Mouse (Mus musculus): ENCODE measurements around the gene Gm17364. TPM values are rescaled to one million over a fixed set of nuclear protein-coding genes. Genes with fewer than 3 reads are reported as not detected.
"Not testable (repeated sequence)": the region's sequence is repeated elsewhere in the genome, so short reads cannot be mapped to it uniquely, and the experiment has no call there.

Gm17364 gene
- total RNA-seq, 1 experiment from 2014 or later: not detected

DNA sequence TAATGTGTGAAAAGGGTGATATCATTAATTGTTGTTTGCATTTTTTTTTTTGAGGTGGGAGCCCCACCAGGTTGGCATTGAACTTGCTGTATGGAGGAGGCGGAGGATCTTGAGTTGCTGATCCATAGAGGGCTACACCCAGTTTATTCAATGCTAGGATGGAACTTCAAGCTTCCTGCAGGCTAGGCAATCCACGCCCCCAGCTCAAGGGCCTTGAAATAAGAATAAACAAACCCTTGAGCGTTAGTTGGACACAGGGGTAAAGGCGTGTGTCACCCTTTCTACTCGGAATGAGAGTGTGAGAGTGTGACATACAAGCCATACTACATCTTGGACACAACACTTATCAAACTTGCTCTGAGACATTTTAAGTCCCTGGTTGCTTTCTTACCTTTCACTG lies 22.1 kb downstream of the Gm17364 start:
- DNase-seq: no peak

DNA sequence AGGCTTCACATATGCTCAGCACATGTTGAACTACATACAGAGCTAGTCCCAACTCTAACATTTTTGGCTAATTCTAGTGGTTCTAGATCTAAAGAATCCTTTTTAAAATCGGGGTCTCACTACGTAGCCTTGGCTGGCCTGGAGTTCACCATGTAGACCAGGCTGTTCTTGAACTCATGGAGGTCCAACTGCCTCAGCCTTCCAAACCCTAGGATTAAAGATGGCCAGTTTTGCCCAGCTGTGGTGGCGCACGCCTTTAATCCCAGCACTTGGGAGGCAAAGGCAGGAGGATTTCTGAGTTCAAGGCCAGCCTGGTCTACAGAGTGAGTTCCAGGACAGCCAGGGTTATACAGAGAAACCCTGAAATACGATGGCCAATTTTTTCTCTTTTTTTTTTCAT lies 22.5 kb downstream of the Gm17364 start:
- DNase-seq: not testable (repeated sequence)

DNA sequence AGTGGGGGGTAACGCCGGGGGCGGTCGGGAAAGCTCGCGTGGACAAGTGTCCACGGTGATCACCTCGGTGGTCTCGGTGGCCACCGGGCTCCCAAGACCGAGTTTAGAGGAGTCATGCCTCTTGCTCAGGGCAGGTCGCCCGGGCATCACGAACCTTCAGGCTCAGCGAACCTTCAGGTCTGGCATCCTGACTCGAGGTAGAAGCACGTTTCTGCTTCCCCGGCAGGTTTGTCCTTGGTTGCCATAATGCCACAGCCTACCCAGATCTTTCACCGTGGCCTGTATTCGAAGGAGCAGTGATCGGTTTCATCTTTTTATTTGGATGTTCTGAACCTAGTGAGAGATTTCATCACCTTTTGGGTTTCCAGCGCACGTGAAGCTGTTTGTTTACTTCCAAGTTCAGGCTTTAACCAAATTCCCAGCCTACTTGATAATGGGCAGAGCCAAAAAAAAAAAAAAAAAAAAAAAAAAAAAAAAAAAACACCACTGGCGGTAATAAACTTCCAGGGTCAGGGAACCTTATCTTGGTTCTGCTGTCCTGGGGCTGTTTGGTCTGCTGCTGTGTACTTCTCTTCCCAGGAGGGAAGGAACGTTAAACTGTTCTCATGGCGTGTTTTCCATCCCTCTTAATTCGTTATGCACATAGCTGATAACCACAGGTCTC lies 23.3 kb downstream of the Gm17364 start:
- no peak for DNase-seq

DNA sequence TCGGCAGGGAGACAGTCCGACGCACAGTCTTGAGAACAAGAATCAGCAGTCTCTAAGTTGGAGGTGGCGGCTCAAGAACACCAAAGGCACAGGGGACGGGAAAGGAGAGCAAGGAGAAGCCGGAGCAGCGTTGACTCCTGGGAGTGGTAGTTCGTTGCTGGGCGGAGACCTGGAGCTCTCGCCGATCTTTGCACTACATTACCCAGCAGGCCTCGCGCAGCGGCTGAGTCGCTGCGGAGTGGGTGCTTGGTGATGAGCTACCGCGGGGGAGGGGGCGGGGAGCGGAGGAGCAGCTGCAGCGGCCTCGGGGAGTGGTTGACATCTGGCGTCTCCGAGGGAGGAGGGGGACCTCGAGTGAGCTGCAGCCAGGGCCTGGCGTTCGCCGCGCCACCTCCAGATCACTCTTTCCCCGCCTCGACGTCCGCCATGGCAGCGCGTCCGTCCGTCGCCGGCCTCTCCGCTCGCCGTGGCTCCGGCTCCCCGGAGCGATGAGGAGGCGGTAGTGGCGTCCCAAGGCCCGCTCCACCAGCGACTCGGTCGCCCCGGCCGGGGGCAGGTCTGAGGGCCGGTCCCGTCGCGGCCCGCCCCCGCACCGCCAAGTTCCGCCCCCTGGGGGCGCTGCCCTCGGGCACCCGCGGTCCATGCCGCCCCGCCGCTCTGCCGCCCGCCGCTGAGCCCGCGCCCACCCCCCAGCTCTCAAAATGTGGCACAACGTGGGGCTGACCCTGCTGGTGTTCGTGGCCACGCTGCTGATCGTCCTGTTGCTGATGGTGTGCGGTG lies 24.0 kb downstream of the Gm17364 start, which contains the start of gene Smim13:
Gene Smim13, plus strand, starts transcription at position 307 of the 780 bp plus-strand sequence.
- peak; percentile 96 for DNase-seq

DNA sequence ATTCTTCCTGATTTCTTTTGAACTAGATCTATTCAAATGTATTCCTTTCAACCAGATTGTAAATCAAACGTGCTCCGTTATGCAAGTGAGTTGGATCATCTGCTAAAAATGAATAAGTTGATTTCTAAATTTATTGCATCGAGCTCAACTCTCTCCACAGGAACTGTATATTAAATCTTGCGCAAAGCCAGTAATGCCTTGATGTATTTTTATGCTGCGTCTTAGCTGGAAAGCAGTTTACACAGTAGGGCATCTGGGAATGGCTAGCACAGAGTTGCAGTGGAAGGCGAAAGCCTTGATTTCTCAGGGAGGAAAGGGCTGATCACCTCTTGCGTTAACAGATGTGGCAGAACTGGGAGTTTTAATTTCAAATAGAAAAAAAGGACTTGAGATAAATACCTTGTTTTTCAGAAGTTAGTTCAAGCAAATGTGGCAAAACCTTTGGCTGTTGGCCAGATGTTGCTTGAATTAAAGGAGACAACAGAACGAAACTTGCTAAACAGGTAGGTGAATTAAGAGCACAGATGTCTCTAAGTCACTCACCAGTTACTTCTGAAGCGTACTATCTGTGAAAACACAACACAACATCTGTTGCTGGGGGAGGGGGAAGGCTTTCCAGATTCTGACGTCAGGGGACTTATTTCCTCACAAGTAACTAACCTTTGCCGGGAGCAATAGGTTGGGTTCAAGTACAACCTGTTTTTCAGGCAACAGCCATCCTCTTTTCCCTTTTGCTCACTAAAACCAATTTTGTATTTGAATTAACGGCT lies 24.8 kb downstream of the Gm17364 start:
- DNase-seq: peak; percentile 43

DNA sequence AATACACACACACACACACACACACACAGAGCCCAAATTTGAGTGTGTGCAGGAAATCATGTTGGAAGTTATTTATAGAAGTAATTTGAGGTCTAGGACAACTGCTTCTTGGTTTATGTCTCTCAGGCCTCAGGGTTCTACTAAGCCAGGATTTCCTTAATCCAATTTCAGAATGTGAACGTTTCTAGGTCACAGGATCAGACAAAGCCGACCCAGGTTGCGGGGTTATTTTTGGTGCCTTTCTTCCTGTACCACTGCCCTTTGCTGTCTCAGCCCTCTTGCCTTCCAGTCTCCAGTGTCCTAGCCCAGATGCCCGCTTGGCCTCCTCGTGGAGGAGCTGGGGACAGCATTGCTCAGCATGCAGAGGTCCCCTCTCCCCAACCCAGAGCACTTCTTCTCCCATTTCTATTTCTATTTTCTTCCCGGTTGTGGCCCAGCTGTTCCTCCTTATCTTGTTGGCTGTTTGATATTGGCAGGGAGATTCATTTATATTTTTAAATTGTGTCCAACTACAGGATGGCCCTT lies 29.4 kb downstream of the Gm17364 start:
- peak; percentile 10 for DNase-seq

DNA sequence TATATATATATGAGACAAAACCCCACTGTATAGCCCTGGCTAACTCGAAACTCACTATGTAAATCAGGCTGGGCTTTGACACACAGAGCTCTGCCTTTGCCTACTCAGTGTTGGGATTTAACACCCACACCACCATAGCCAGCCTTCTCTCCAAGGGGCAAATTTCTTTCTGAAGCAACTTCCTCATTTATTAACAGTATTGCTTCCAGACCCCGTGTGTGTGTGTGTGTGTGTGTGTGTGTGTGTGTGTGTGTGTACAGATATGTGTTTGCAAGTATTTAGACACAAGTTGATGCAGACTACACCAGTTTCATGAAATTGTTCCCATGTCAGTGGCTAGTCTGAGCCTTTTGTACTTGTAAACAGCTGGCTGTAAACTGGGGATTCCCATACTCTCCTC lies 32.2 kb downstream of the Gm17364 start:
- no peak for DNase-seq

DNA sequence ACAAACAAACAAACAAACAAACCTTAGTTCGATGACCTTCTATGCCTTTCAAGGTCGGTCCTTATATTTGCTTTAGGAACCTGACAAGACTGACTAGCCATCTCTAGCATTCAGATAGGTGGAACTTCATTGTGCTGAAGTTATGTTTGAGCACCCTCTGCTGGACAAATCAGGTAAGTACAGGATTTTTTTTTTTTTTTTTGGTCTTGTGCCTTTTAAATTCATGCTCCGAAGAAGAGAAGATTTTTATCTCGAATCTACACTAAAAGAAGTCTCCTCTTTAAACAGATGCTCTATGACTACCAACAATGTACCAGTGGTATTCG lies 35.0 kb downstream of the Gm17364 start:
- peak; percentile 14 for DNase-seq

DNA sequence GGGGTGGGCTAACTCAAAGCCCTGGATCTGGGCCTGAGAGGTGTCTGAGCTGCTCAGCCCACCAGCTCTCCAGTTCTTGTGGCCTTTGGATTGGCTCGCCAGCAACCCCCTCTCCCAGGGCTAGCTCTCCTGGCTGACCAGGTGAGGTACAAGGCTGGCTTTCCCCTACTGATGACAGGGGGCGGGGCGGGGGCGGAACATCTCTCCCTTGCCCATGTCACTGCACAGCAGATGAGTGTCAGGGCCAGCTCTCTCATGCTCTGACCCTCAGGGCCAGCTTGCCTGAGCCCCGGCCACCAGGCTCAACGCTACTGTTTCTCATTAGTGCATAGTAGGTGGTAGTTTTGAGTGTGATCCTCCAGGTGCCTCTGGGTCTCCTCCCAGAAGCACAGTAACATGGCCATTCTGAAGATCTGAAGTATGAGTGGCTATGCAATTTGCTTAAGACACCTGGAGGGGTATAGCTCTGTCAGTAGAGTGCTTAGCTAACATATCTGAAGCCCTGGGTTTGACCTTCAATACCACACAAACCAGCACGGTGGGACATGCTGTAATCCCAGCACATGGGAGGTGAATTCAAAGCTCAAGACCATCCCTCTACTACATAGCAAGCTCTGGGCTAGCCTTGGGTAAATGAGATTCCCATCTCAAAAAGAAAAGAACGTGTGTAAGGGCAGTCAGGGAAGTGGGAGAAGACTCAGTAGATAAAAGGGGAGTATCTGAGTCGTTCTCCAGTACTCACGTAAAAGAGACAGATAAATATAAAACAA lies 35.6 kb downstream of the Gm17364 start:
- DNase-seq: no peak

DNA sequence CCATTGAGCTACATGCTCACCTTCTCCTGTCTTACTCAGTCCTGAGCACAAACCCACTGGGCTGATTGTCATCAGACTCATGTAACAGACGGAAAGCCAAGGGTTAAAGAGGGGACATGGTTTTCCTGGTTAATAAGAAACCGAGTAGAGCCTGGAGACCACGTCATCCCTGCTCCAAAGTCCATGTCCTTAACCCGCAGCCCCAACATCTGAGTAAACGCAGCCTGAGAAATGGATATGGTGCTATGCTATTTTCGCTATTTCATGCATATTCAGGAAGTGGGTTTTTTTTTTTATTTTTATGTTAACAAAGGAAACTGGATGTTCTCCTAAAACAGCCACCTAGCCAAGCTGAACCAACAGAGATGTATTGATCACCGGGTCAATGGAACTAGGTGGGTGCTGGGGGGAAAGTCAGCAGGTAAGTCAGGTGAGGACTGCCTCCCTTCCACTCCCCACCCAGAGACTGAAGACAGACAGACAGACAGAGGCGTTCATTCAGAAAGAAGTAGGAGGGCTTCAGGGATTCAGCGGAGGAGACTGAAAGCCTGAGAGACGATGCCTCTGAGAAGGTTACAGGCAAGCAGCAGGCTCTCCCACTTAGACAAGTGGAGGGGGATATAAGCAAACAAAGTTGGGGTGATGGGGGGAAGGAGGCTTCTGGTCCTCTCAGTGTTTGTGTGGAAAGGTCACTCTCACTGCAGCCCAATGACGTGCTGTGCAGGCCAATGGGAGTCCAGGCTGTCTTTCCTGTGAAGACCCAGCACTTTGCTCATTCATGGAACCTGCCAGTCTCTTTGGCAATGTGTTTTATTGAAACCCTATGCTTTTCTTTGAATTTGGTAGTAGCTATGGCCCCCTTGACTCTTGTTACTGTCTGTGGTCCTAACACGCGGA lies 37.7 kb downstream of the Gm17364 start:
- DNase-seq: no peak

DNA sequence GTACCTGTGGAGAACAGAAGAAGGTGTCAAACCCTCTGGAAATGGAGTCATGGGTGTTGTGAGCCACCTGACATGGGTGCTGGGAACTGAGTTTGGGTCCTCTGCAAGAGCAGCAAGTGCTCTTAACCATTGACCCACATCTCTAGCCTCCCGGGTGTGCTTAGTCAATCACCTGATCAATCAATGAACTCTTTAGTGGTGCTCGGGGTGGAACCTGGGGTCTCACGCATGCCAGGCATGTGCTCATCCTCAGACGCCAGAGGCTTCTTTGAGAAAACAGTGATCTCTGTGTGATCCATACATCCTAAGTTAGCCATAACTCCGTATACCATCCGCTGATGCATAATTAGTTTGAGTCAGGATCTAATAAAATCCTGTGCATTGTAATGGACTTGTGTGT lies 38.6 kb downstream of the Gm17364 start:
- DNase-seq: no peak

DNA sequence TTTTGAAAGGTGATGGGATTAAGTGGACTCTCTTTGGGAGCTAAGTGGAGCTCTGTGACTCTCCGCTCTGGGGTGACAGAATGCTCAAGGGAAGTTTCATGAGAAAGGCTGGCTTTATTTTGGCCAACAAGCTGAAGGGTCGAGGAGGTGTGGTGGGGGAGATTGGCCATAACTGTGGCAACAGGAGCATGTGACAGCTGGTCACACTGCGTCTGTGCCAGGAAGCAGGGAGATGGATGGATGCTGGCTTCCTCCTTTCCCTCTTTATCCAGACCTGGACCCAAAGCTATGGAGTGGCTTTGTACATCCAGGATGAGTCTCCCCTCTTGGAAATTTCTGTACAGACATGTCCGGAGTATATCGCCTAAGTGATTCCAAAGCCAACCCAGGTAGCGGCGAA lies 40.5 kb downstream of the Gm17364 start:
- no peak for DNase-seq

DNA sequence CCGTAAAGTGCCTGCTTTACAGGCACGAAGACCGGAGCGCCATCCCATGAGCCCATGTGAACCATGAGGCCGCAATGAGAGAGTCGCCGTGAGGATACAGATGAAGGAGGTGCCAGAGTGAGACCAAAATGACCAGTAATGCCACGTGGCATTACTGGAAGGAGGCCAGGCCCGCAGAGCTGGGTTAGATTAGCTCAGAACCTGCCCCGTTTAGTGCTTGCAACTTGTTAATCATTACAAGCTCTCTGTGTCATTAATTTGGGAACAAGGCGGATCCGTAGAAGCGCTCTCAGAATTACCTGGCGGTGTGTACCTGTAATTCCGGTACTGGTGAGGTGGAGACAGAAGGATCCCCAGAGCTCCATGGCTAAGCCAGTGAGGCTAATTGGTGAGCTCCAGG lies 41.6 kb downstream of the Gm17364 start:
- no peak for DNase-seq

DNA sequence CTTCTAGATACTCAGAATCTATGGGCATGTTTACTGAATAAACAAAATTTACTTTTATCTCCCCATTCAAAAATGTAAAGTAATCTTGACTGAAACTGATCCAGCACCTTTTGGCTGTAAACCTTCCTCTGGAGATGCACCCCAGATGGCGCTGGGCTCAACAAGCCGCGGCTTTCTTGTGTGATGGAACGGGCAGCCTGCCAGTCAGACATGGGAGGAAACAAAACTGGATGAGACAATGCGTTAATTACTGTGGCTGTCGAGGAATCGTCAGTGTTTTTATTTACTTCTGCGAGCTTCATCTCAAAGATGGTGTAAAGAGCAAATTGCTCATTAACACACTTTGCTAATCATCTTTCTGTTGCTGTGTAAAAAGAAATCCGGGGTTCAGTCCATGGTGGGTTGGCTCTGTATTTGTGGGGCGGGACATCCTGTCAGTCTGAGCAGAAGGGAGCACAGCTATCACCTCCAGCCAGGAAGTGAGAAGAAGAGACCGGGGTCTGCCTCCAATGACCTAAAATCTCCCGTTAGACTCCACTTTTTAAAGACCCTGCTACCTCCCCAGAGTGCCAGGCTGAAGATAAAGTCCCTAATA lies 42.3 kb downstream of the Gm17364 start:
- no peak for DNase-seq

DNA sequence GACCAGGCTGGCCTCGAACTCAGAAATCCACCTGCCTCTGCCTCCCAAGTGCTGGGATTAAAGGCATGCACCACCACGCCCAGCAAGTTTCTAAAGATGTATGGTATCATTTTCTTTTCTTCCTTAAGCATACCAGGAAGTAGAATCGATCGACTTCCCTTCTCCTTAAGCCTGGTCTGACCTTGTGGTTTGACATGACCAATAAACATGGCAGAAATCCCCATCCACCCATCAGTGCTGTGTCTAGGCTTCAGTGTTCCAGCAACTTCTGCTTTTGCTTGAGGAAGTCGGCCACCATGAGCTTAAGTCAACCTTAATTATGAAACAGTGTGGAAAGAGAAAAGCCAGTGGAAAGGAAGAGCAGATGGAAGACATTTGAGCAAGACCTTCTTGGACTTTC lies 43.5 kb downstream of the Gm17364 start:
- no peak for DNase-seq

DNA sequence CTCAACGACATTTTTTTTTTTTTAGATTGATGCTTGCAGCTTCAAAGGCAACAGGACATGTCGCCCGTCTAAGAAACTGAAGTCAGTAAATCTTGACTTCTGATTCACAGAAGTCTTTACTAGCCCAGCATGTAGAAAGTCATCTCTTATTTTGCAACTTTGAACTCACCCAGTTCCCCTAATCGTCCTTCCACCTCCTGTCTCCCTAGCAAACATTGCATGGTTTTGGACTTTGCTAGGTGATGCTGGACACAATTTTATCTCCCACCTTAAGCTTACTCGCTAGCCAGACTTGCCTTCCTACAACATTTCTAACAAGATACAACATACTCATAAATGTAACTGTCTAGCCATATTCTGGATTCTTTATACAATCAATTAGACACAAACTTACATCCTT lies 45.7 kb downstream of the Gm17364 start:
- DNase-seq: no peak

DNA sequence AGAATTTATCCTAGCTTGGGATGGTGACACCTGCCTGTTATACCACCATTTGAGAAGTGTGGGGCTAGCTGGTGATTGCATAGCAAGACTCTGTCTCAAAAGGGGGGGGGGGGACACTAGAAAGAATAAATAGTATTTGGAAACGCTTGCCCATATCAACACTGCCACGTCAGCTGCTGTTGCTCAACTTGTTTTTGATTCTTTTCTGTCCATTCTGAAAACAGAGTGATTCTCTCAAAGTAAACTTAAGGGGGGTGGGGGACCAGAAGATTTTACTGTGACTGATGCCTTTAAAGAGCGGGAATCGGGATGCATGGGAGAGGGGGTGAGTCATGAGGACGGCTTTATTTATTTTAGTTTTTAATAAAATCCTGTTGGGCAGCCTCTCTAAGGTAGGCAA lies 47.3 kb downstream of the Gm17364 start:
- no peak for DNase-seq
